Mouse (Mus musculus) liver, postnatal 0 days (tissue): ENCODE results near the gene Acsf2. TPM values are rescaled to one million over a fixed set of nuclear protein-coding genes. Genes with fewer than 3 reads are reported as not detected.

ENCODE experiments used
- ATAC-seq: fragments of 200-750 bp; cut with Nextera tagmentation; 2 replicates; pipeline ENCODE4 v1.8.0; 2017; ENCODE audit warnings: mild to moderate bottlenecking, moderate library complexity
- DNase-seq: peaks from one replicate; pipeline ENCODE4 v3.0.0-alpha.2; 2016
- H3K27ac ChIP-seq: fragments of 300-500 bp; sonication (generic); 2 replicates; pipeline ENCODE4 v1.5.1; 2014; ENCODE audit warnings: antibody characterized with exemption, moderate library complexity, mild to moderate bottlenecking, low read depth
- H3K27me3 ChIP-seq: fragments of 300-500 bp; sonication (generic); 2 replicates; pipeline ENCODE4 v1.6.1; 2014; ENCODE audit warnings: low read length, control low read depth, mixed read lengths; ENCODE audit not compliant: insufficient read depth
- H3K36me3 ChIP-seq: fragments of 300-500 bp; sonication (generic); replicated peaks from 2 replicates; pipeline ENCODE4 v1.6.1; 2014; ENCODE audit warnings: mild to moderate bottlenecking, control low read depth, low read length, moderate library complexity, mixed read lengths; ENCODE audit not compliant: insufficient read depth
- H3K4me1 ChIP-seq: fragments of 300-500 bp; sonication (generic); 2 replicates; pipeline ENCODE4 v1.6.1; 2014; ENCODE audit warnings: antibody characterized with exemption, mild to moderate bottlenecking, control low read depth; ENCODE audit not compliant: insufficient read depth
- H3K4me2 ChIP-seq: fragments of 300-500 bp; sonication (generic); 2 replicates; pipeline ENCODE4 v1.6.1; 2014; ENCODE audit warnings: low read depth, mild to moderate bottlenecking, low read length, moderate library complexity, mixed read lengths
- H3K4me3 ChIP-seq: fragments of 300-500 bp; sonication (generic); 2 replicates; pipeline ENCODE4 v1.5.1; 2014; ENCODE audit warnings: low read depth, low read length
- H3K9ac ChIP-seq: fragments of 300-500 bp; sonication (generic); replicated peaks from 2 replicates; pipeline ENCODE4 v1.6.1; 2014; ENCODE audit warnings: mild to moderate bottlenecking, moderate library complexity
- H3K9me3 ChIP-seq: fragments of 300-500 bp; sonication (generic); 2 replicates; pipeline ENCODE4 v1.6.1; 2016; ENCODE audit warnings: mild to moderate bottlenecking, control low read depth, low read length, mixed read lengths
- CTCF ChIP-seq: sonication (generic); IDR thresholded peaks from 2 replicates; pipeline ENCODE4 v1.5.1; 2016; ENCODE audit warnings: antibody characterized with exemption, low read depth
- EP300 ChIP-seq: IDR thresholded peaks from 2 replicates; pipeline ENCODE4 v1.6.1; 2016; ENCODE audit warnings: antibody characterized with exemption, low read depth, mild to moderate bottlenecking
- WGBS: fragments of 180-500 bp; shearing (Covaris S2); extraction: QIAGEN DNeasy Blood & Tissue Kit; methylation state at CpG from one replicate; pipeline ENCODE4 v1.1.7; 2014; ENCODE audit not compliant: insufficient replicate concordance; 5-methylcytosine and 5-hydroxymethylcytosine counted together
- polyA plus RNA-seq: library from polyadenylated mRNA; unstranded; fragments of >200 nt; fragmentation: Nextera tagmentation; extraction: Ambion mirVana; gene quantifications from 2 replicates; pipeline ENCODE4 v1.2.1, GENCODE M21; 2015

Acsf2 gene
- polyA plus RNA-seq, 1 experiment from 2014 or later: 4.2 TPM

GRCm38 (mm10) chr11:94600447-94600846, 1.2 kb downstream of the Acsf2 start:
- no peaks in the 10 kb centered on the region for H3K36me3 ChIP-seq
- H3K9ac ChIP-seq: no peak overlapping the region
- no peaks in the 10 kb centered on the region for H3K27me3 ChIP-seq
- H3K4me2 ChIP-seq: peak overlapping the region; percentile 63
- H3K9me3 ChIP-seq: no peaks in the 10 kb centered on the region
- H3K4me3 ChIP-seq: no peak overlapping the region
- H3K4me1 ChIP-seq: peaks cover 10% of the 10 kb centered on the region
- ATAC-seq (no peak), DNase-seq (no peak)
- WGBS: 82% methylated on average over 7 of the region's 7 CpGs
- no peak for TF ChIP-seq CTCF
- no peak for TF ChIP-seq EP300
- no peak overlapping the region for H3K27ac ChIP-seq

GRCm38 (mm10) chr11:94598437-94599120, 3.1 kb downstream of the Acsf2 start:
- Histone ChIP-seq H3K27ac (peak overlapping the region; percentile 30; the same call in 1 of the 2 replicates), H3K9me3 (no peaks in the 10 kb centered on the region), H3K36me3 (no peaks in the 10 kb centered on the region), H3K4me3 (no peak overlapping the region), H3K27me3 (no peaks in the 10 kb centered on the region), H3K4me2 (no peak overlapping the region), H3K9ac (no peak overlapping the region), H3K4me1 (peaks cover 10% of the 10 kb centered on the region)
- ATAC-seq (0 out of 2 replicates have a peak, but pooled peaks have one; percentile 22), DNase-seq (no peak)
- WGBS: 68% methylated on average over 6 of the region's 6 CpGs
- TF ChIP-seq CTCF: peak; percentile 47
- TF ChIP-seq EP300: no peak

DNA sequence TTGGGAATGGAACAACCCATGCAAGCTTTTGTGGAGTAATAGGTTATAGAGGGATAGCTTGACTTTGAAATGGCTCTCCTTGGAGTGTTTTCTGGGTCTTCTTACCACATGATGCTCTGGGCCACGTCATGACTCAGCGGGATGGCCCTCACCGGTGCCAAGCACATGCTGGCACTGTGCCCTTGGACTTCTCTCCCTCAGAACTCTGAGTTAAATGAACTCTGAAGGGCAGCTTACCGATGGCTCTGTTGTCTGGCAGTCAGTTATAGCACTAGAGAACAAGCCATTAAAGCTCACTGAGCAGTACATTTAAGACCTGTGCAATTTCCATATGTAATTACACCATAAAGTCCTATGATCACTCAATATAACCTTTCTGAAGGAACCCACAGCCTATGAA, 4.4 kb downstream of the Acsf2 start:
- no peaks in the 10 kb centered on the region for H3K27me3 ChIP-seq
- H3K4me2 ChIP-seq: no peak overlapping the region
- DNase-seq (peak; percentile 42), ATAC-seq (no peak)
- no peak overlapping the region for H3K9ac ChIP-seq
- WGBS: 69% methylated on average over 4 of the region's 4 CpGs
- no peaks in the 10 kb centered on the region for H3K36me3 ChIP-seq
- H3K4me3 ChIP-seq: no peak overlapping the region
- no peaks in the 10 kb centered on the region for H3K9me3 ChIP-seq
- H3K4me1 ChIP-seq: peaks cover 10% of the 10 kb centered on the region
- TF ChIP-seq EP300: no peak
- no peak for TF ChIP-seq CTCF
- no peak overlapping the region; the same call in 1 of the 2 replicates for H3K27ac ChIP-seq

DNA sequence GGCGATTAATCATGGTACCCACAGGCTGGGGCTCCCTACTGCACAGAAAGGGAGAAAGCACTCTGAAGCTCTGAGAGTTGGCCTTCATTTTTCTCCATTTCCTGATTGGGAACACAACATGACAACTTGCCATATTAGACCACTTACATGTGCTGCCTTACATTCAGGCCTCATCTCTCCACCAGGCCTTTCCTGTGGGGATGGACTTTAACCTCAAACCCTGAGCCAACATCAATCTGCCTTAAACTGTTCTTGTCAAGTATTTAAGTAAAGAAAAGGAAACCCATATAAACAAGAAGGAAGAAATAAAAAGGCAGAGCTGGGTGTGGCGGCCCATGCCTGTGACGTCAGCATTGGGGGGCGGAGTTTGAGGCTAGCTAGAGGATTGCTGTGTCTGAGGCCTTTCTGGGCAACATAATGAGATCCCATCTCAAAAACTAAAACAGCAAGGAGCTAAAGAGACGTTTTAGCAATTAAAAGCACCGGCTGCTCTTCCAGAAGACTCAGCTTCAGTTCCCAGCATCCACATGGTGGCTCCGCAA, 5.3 kb downstream of the Acsf2 start:
- Histone ChIP-seq H3K4me1 (peaks cover 4% of the 10 kb centered on the region; the same call in 1 of the 2 replicates), H3K27me3 (no peaks in the 10 kb centered on the region), H3K27ac (no peak overlapping the region), H3K9ac (no peak overlapping the region), H3K36me3 (no peaks in the 10 kb centered on the region), H3K9me3 (no peaks in the 10 kb centered on the region), H3K4me3 (no peak overlapping the region), H3K4me2 (no peak overlapping the region)
- no peak for TF ChIP-seq EP300
- 59% methylated on average over 7 of the region's 7 CpGs for WGBS
- peak; percentile 64 for DNase-seq
- ATAC-seq: no peak

DNA sequence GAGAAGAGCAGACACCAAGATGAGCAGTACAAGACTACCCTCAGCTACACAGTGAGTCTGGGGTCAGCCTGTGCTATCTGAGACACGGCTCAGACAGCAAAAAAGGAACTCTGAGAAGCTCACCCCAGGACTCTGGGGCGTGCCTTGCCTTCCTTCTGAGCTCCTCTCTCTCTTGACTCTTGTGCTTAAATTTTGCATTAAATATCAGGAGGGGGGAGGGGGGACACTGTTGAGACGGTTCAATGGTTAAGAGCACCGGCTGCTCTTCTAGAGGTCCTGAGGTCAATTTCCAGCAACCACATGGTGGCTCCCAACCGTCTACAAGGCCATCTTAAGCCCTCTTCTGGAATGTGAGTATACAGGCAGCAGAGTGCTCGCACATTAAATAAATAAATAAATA, 14.2 kb downstream of the Acsf2 start:
- Histone ChIP-seq H3K27ac (no peak overlapping the region), H3K4me2 (no peak overlapping the region), H3K36me3 (no peaks in the 10 kb centered on the region), H3K9me3 (no peaks in the 10 kb centered on the region), H3K4me3 (no peak overlapping the region), H3K4me1 (peaks cover 8% of the 10 kb centered on the region; the same call in 1 of the 2 replicates), H3K27me3 (no peaks in the 10 kb centered on the region), H3K9ac (no peak overlapping the region)
- ATAC-seq: no peak
- whole genome bisulfite sequencing: 73% methylated on average over 6 of the region's 6 CpGs
- DNase-seq: no peak
- TF ChIP-seq EP300 (no peak), CTCF (no peak)

DNA sequence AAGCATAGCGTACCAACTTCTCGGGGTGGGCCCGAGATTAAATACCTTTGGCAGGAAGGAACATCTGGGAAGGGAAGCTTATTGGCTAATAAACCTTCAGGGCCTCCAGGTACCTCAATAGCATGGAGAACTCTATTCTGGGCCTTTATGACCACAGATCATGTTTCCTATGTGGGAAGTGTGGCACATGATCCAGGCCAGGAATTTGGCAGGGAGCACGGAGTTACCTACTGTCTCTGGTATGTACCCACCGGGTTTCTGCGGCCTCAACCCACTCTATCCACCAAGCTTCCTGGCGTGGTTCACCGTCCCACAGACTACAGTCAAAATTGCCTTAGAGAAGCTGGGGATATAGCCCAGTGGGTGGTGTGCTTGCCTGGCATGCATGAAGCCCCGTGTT, 16.6 kb downstream of the Acsf2 start:
- H3K36me3 ChIP-seq: no peaks in the 10 kb centered on the region
- no peak overlapping the region for H3K9ac ChIP-seq
- ATAC-seq: no peak
- no peak overlapping the region for H3K27ac ChIP-seq
- DNase-seq: no peak
- no peak overlapping the region for H3K4me3 ChIP-seq
- no peak overlapping the region for H3K4me2 ChIP-seq
- H3K4me1 ChIP-seq: peaks cover 3% of the 10 kb centered on the region; the same call in 1 of the 2 replicates
- no peak for TF ChIP-seq EP300
- no peak for TF ChIP-seq CTCF
- no peaks in the 10 kb centered on the region for H3K27me3 ChIP-seq
- WGBS: 85% methylated on average over 9 of the region's 9 CpGs
- H3K9me3 ChIP-seq: no peaks in the 10 kb centered on the region
